Mouse (Mus musculus): ENCODE data around the gene Traf3ip3. TPM values are rescaled to one million over a fixed set of nuclear protein-coding genes. Genes with fewer than 3 reads are reported as not detected.

The Traf3ip3 gene
- total and polyA plus RNA-seq, 3 experiments: 60.9 to 72.9 (median 68.8) TPM

DNA sequence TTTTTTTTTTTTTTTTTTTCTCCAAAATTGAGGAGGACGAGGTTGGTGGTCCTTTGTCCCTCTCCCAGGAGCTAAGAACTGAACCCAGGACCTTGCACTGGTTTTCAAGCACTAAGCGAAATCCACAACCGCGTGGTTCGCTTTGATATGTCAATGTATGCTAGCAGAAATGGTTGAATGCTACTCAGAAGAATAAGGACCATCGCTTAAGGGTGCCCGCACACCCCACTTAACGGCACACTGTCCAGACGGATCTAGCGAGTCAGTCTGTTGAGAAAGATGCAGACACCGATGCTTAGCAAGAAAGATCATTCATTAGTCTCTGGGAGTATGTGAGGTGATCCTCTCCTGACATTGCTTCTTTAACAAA lies 71.1 kb downstream of the Traf3ip3 start:
- dilution Hi-C loops (cut with MboI; ENCODE audit: extremely low pct_ligation_motif_present, extremely low pct_unique_long_range_greater_than_20kb, low sequenced_read_pairs) (no loop called here), in situ Hi-C loops (cut with MboI; ENCODE audit: low pct_ligation_motif_present, low pct_unique_long_range_greater_than_20kb, low sequenced_read_pairs) (no loop called here)
- 0 out of 2 replicates have a peak, but pooled peaks have one; percentile 3 for TF ChIP-seq ETS1 (conservative IDR thresholded peaks at IDR 0.05; ENCODE audit: low read depth, low read length)
- no peak for TF ChIP-seq IRF4 (IDR thresholded peaks at IDR 0.05; ENCODE audit: low read depth, low read length)
- no peaks in the 10 kb centered on the region for H3K27me3 ChIP-seq (replicated peaks)
- H3K79me2 ChIP-seq (replicated peaks; ENCODE audit: control insufficient read depth, extremely low read depth, insufficient read depth, poor library complexity, severe bottlenecking): peaks cover 34% of the 10 kb centered on the region
- H3K9ac ChIP-seq (ENCODE audit: insufficient read depth, low read depth): no peak overlapping the region
- H3K4me3 ChIP-seq (replicated peaks in 1 of 3; ENCODE audit: low read depth in 2 of 3, low read length in 2 of 3, poor library complexity in 1 of 3): peak overlapping the region in 1 of 3 experiments; percentile 99
- H3K36me3 ChIP-seq (replicated peaks in 1 of 2; ENCODE audit: control insufficient read depth in 1 of 2, insufficient read depth in 1 of 2, low read length in 1 of 2): peaks cover 17 to 21% of the 10 kb centered on the region in 2 experiments
- H3K27ac ChIP-seq (ENCODE audit: insufficient read depth, low read depth): no peak overlapping the region
- peaks cover 7 to 27% of the 10 kb centered on the region in 2 experiments for H3K4me1 ChIP-seq (ENCODE audit: control insufficient read depth in 1 of 2, insufficient read depth in 2 of 2)
- DNase-seq (ENCODE audit: extremely low read depth): no peak
- H3K9me3 ChIP-seq (replicated peaks; ENCODE audit: low read length): no peaks in the 10 kb centered on the region
- H3K4me2 ChIP-seq (ENCODE audit: insufficient read depth, low read depth, poor library complexity, severe bottlenecking): no peak overlapping the region

DNA sequence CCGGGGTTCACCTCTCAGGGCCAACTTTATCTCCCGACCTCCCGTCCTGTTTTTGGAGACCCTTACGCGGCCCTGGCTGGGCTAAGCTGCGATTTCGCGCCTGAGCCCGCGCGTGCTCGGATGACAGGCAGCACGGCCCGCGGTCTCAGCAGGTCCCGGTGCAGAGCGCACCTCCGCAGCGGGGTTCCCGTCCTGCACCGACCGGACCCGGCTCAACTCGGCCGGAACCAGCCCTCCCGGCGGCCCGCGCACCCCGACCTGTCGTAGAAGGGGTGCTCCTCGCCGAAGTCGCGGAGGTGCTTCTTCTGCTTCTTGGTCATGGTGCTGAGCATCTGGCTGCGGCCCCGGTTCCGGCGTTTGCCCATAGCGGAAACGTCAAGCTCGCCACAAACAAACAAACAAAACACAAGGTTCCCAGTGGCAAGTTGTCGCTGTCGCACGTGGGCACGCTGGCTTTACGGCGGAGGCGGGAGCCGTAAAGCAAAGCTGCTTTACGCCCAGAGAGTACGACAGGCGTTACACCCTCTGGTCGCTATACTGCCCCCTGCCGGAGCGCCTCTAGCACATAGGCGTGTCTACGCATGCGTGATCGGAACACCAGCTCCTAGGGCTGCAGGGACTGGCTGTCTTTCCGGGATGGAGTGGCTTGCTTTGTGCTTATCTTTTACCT lies 71.6 kb downstream of the Traf3ip3 start, which contains the start of gene Diexf:
Gene Diexf (minus strand): TSS at position 487 of the 670 bp plus-strand sequence.
- H3K79me2 ChIP-seq (replicated peaks; ENCODE audit: control insufficient read depth, extremely low read depth, insufficient read depth, poor library complexity, severe bottlenecking): peaks cover 36% of the 10 kb centered on the region
- H3K9me3 ChIP-seq (replicated peaks; ENCODE audit: low read length): no peaks in the 10 kb centered on the region
- peaks cover 20 to 25% of the 10 kb centered on the region in 2 experiments for H3K36me3 ChIP-seq (replicated peaks in 1 of 2; ENCODE audit: control insufficient read depth in 1 of 2, insufficient read depth in 1 of 2, low read length in 1 of 2)
- peaks cover 7 to 27% of the 10 kb centered on the region in 2 experiments for H3K4me1 ChIP-seq (ENCODE audit: control insufficient read depth in 1 of 2, insufficient read depth in 2 of 2)
- no peaks in the 10 kb centered on the region for H3K27me3 ChIP-seq (replicated peaks)
- H3K4me2 ChIP-seq (ENCODE audit: insufficient read depth, low read depth, poor library complexity, severe bottlenecking): peak within 1 kb of the TSS; percentile 96
- H3K9ac ChIP-seq (ENCODE audit: insufficient read depth, low read depth): peak within 1 kb of the TSS; percentile 95
- peak; percentile 99 for DNase-seq (ENCODE audit: extremely low read depth)
- in situ Hi-C loops (cut with MboI; ENCODE audit: low pct_ligation_motif_present, low pct_unique_long_range_greater_than_20kb, low sequenced_read_pairs): no loop called here
- H3K27ac ChIP-seq (ENCODE audit: insufficient read depth, low read depth): peak within 1 kb of the TSS; percentile 18
- peak within 1 kb of the TSS; percentile 85 to 100 (median 99) for H3K4me3 ChIP-seq (replicated peaks in 1 of 3; ENCODE audit: low read depth in 2 of 3, low read length in 2 of 3, poor library complexity in 1 of 3)
- dilution Hi-C loops (cut with MboI; ENCODE audit: extremely low pct_ligation_motif_present, extremely low pct_unique_long_range_greater_than_20kb, low sequenced_read_pairs): no loop called here
- no peak for TF ChIP-seq PAX5 (IDR thresholded peaks at IDR 0.05; ENCODE audit: low read length)
- no peak for TF ChIP-seq ETS1 (conservative IDR thresholded peaks at IDR 0.05; ENCODE audit: low read depth, low read length)
- TF ChIP-seq MYC (IDR thresholded peaks at IDR 0.05; ENCODE audit: low read depth, low read length): peak; percentile 99
- TF ChIP-seq MAX (IDR thresholded peaks at IDR 0.05; ENCODE audit: low read length): peak; percentile 98
- TF ChIP-seq USF1 (IDR thresholded peaks at IDR 0.05; ENCODE audit: low read depth, low read length): peak; percentile 49
- TF ChIP-seq EP300 (IDR thresholded peaks at IDR 0.05; ENCODE audit: low read length): no peak
- peak; percentile 53; the same call in 1 of the 2 replicates for TF ChIP-seq MEF2A (IDR thresholded peaks at IDR 0.05; ENCODE audit: borderline replicate concordance, low read depth, low read length)
- TF ChIP-seq BHLHE40 (IDR thresholded peaks at IDR 0.05; ENCODE audit: low read depth, low read length): peak; percentile 93
- no peak for TF ChIP-seq CHD1 (IDR thresholded peaks at IDR 0.05; ENCODE audit: low read depth, low read length)
- TF ChIP-seq GABPA (IDR thresholded peaks at IDR 0.05; ENCODE audit: insufficient replicate concordance, low read depth, low read length): no peak; the same call in 1 of the 2 replicates
- TF ChIP-seq KAT2A (IDR thresholded peaks at IDR 0.05; ENCODE audit: insufficient replicate concordance, low read length): peak; percentile 91; the same call in 1 of the 2 replicates
- no peak for TF ChIP-seq RCOR1 (conservative IDR thresholded peaks at IDR 0.05; ENCODE audit: low read depth, low read length)
- TF ChIP-seq ZKSCAN1 (IDR thresholded peaks at IDR 0.05; ENCODE audit: borderline replicate concordance, low read depth, low read length): no peak
- TF ChIP-seq E2F4 (IDR thresholded peaks at IDR 0.05; ENCODE audit: insufficient replicate concordance, low read depth, low read length): no peak
- 0 out of 2 replicates have a peak, but pooled peaks have one; percentile 39 for TF ChIP-seq ZMIZ1 (IDR thresholded peaks at IDR 0.05; ENCODE audit: low read depth, low read length)
- peak; percentile 79 for TF ChIP-seq IRF4 (IDR thresholded peaks at IDR 0.05; ENCODE audit: low read depth, low read length)
- TF ChIP-seq JUN (IDR thresholded peaks at IDR 0.05; ENCODE audit: insufficient read depth, low read depth, low read length): no peak
- 0 out of 2 replicates have a peak, but pooled peaks have one; percentile 69 for TF ChIP-seq UBTF (IDR thresholded peaks at IDR 0.05; ENCODE audit: low read depth, low read length)
- TF ChIP-seq SIN3A (IDR thresholded peaks at IDR 0.05; ENCODE audit: low read length): peak; percentile 96
- no peak for TF ChIP-seq JUND (conservative IDR thresholded peaks at IDR 0.05; ENCODE audit: low read depth, low read length)
- TF ChIP-seq MAZ (IDR thresholded peaks at IDR 0.05; ENCODE audit: low read depth, low read length): no peak
- 0 out of 2 replicates have a peak, but pooled peaks have one; percentile 70 for TF ChIP-seq ZNF384 (IDR thresholded peaks at IDR 0.05; ENCODE audit: low read depth, low read length)
- peak; percentile 84 for TF ChIP-seq TCF12 (IDR thresholded peaks at IDR 0.05; ENCODE audit: low read depth, low read length)
- peak; percentile 38 for TF ChIP-seq SMC3 (IDR thresholded peaks at IDR 0.05; ENCODE audit: low read depth, low read length)
- no peak for TF ChIP-seq CHD2 (IDR thresholded peaks at IDR 0.05; ENCODE audit: low read length)
- no peak for TF ChIP-seq MAFK (IDR thresholded peaks at IDR 0.05; ENCODE audit: insufficient replicate concordance, low read length)
- peak; percentile 86 for TF ChIP-seq TBP (conservative IDR thresholded peaks at IDR 0.05; ENCODE audit: low read depth, low read length)
- peak; percentile 70 to 86 for TF ChIP-seq CTCF (conservative IDR thresholded peaks at IDR 0.05 in 1 of 2, IDR thresholded peaks at IDR 0.05 in 1 of 2; ENCODE audit: low read depth in 2 of 2, low read length in 2 of 2)
- TF ChIP-seq POLR2A (IDR thresholded peaks at IDR 0.05; ENCODE audit: low read depth, low read length): peak; percentile 82
- TF ChIP-seq ZC3H11A (IDR thresholded peaks at IDR 0.05; ENCODE audit: low read depth, low read length): no peak
- peak; percentile 28 for TF ChIP-seq RAD21 (IDR thresholded peaks at IDR 0.05; ENCODE audit: low read depth, low read length)
